Mouse (Mus musculus): ENCODE data around the gene Il10. TPM values are rescaled to one million over a fixed set of nuclear protein-coding genes. Genes with fewer than 3 reads are reported as not detected.

Il10 gene
- total RNA-seq (2021), result not detected

DNA sequence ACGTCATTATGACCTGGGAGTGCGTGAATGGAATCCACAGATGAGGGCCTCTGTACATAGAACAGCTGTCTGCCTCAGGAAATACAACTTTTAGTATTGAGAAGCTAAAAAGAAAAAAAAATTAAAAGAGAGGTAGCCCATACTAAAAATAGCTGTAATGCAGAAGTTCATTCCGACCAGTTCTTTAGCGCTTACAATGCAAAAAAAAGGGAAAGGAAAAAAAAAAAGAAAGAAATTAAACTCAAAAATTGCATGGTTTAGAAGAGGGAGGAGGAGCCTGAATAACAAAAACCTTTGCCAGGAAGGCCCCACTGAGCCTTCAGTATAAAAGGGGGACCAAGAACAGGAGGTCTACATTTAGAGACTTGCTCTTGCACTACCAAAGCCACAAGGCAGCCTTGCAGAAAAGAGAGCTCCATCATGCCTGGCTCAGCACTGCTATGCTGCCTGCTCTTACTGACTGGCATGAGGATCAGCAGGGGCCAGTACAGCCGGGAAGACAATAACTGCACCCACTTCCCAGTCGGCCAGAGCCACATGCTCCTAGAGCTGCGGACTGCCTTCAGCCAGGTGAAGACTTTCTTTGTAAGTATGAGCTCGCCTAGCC, at the start of gene Il10:
Gene Il10, plus strand, starts transcription at position 354 of the 607 bp plus-strand sequence.
- no peak for DNase-seq (ENCODE audit: extremely low spot score in 1 of 2, low spot score in 1 of 2)

DNA sequence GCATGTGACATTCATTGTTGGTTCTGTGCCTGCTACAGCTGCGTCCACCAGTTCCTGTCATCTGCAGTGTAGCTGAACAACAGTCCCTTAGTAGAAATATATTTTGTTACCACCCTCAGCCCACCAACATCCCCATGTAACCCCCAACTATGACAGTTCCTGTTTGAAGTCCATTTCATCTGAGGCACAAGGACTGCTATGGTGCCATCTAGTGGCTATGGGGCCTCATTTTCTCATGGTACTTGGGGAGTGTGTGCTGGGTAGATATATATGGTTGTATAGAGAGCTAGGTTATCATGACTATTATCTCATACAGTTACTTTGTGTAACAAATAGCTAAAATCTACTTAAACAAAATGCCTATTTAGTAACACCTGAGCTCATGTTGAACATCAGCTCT, 40.2 kb upstream of the Il10 start:
- peak in 1 of 2 experiments; percentile 49 for DNase-seq (ENCODE audit: extremely low spot score in 1 of 2, low spot score in 1 of 2)

DNA sequence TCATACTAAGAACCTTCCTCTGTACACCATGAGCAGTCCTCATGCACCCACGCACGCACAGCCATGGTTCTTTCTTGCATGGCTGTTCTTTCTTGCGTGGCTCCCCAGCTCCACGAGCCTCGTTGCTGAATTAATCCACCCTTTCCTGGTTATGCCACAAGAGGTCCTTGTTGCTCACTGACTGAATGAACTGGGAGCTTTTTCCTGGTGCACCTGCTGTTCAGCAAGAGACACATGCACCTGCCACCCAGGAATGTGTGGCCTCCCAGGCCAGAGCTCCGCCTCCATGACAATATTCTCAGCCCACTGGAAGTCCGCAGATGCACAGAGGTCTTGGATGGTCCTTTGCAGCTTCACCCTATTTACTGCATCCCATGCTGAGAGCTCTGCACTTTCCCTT, 35.2 kb upstream of the Il10 start:
- DNase-seq (ENCODE audit: extremely low spot score in 1 of 2, low spot score in 1 of 2), result no peak

DNA sequence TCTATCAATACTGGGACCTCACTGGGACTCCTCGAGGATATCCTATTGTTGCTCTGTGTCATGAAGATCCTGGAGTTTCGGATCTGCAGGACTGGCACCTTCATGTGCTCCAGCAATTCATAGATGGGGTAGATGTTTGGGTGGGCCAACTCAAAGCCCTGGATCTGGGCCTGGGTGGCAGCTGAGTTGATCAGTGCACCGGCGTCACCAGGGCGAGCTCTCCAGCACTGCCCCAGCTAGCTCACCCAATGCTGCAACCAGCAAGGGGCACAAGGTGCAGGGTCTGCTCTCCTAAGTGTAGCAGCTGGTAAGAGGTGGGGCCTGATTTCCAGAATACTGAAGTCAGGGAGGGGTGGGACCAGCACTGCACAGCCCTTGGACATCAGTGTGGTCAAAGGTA, 32.6 kb upstream of the Il10 start:
- DNase-seq (ENCODE audit: extremely low spot score in 1 of 2, low spot score in 1 of 2), result no peak

DNA sequence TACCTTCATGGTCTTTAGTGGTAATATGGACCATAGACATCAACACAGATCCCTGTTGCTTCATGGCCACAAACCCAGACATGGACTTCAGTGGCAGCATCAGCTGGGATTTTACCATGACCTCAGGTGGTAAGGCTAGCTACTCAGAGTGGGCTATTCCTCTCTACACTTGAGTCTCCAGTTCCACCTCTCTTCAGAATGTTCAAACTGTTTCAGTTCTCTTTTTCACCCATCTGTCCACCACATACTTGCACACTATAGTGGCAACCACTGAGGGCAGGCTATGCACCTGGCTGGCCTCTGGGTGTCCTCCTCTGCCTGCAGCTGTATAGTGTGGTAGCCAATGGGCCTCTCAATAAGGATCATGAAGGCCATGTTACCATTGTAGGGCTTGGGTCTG, 32.2 kb upstream of the Il10 start:
- DNase-seq (ENCODE audit: extremely low spot score in 1 of 2, low spot score in 1 of 2), result no peak

DNA sequence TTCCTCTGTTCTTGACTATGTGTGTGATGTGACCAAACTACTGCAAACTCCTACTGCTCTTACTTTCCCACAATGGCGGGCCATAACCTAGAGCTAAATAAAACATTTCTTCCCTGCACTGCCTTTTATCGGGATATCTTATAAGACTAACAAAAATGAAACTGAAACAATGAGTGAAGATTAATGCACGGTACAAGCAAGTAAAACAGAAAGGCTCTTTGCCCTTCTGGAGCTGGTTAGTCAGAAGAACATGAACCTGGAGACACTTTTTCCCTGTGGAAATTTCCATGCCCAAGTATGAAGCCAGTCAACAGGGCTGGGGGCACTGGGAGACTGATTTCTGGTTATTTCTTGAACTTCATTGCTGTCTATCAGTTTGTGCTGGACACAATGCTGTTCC, 30.3 kb upstream of the Il10 start:
- no peak for DNase-seq (ENCODE audit: extremely low spot score in 1 of 2, low spot score in 1 of 2)

DNA sequence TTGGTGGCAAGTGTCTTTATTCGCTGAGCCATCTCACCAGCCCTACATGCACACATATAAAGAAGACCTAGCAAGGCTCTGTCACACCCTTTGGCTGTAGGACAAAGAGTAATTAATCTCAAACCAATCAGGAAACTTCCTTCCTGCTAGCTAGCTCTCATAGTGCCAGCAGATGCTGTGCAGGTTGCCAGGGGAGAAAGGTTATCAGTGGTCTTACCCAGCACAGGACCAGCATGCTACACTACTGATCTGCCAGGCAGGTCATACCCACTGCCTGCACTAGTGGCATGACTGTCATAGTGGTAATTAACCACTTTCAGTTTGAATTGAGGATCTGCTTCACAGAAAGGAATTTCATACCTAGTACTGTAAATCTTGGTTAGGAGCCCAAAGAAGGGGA, 29.2 kb upstream of the Il10 start:
- DNase-seq (ENCODE audit: extremely low spot score in 1 of 2, low spot score in 1 of 2), result no peak

DNA sequence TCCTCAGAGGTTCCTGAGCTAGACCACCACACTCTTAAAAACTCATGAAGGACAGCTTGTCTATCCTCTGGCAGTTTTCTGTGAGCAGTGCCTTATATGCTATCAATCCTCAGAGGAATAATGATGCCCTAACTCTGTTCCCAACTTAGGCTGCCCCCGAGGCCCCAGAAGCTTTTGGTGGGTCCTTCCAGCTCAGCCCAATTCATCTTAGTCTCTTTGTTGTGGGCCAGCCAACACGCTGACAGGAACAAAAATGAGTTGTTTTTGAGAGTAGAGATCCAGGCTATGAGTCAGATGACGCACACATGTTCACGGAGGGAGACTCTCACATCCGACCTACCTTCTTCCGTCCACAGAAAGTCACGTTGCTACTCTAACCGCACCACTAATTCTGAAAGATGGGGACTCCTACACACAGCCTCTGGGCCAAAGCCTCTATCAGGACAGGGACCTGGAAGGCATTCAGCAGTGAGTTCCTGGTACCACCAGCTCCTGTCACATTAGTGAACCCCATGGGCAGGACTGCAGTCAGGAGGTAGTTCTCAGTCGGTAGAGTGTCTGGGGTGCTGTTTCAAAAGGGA, 26.0 kb upstream of the Il10 start:
- no peak for DNase-seq (ENCODE audit: extremely low spot score in 1 of 2, low spot score in 1 of 2)

DNA sequence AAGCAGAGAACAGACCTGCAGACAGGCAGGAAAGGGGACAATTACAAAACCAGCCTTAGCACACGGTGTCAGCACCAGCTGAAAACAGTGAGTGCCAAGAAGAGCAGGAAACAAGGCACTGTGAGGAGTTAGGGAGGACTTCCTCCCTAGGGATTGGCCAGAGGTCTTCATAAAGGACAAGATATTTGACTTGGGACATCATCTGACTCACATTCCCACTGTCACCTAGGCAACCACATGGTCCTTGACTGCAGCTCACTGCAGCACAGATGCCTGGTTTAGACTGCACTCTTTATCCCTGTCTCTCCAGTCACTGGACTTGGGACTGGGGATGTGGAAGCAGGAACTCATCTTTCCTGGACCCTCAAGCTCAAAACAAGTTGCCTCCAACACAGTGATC, 24.1 kb upstream of the Il10 start:
- no peak for DNase-seq (ENCODE audit: extremely low spot score in 1 of 2, low spot score in 1 of 2)

DNA sequence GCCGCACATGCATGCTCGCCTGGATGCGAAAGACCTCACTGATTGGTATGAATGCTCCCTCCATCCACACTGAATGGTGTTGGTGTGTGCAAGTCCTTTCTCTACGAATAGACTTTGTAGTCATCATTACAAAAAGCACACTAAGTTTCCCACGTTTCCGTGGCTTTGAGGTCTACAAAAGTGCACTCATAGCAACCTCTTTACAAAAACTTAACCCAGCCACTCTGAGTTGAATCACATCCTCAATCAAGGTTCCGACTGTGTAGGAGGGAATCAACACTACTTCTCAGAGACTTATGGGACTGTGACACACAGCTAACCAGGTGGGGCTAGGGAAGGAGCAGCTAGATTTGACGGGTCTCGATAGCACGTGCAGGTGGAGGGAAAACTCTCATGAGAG, 23.3 kb upstream of the Il10 start:
- DNase-seq (ENCODE audit: extremely low spot score in 1 of 2, low spot score in 1 of 2), result no peak

DNA sequence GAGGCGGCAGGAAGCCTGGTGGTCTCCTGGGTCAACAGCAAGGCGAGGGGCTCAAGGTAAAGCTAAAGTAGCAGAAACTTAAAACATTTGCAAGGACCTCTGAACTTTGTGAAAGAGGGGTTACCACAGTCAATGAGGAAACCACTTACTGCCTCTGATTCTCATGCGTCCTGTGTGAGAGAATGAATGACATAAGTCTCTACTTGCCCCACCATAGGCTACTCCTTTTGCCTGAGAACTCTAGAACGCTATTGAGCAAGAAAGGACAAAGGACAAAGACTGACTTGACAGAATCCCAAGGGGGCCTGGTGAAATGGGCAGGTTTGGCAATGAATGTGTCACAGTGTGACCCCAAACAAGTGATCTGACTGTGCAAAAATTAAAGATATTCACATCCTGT, 22.2 kb upstream of the Il10 start:
- DNase-seq (ENCODE audit: extremely low spot score in 1 of 2, low spot score in 1 of 2), result no peak

DNA sequence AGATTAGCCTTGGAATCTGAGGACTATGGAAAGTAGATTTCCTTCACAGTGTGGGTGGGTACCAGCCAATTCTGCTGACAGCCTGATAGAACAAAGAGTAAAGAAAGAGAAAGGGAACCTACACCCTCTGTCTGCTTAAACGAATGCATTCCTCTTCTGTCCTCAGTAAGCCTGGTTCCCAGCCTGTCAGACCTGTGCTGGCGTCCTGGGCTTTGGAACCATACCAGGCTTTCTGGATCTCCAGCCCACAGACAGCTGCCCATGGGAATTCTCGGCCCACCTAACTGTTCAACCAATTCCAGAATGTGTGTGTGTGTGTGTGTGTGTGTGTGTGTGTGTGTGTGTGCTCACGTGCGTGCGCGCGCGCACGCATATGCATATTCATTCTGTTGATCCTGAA, 21.3 kb upstream of the Il10 start:
- DNase-seq (ENCODE audit: extremely low spot score in 1 of 2, low spot score in 1 of 2), result no peak

DNA sequence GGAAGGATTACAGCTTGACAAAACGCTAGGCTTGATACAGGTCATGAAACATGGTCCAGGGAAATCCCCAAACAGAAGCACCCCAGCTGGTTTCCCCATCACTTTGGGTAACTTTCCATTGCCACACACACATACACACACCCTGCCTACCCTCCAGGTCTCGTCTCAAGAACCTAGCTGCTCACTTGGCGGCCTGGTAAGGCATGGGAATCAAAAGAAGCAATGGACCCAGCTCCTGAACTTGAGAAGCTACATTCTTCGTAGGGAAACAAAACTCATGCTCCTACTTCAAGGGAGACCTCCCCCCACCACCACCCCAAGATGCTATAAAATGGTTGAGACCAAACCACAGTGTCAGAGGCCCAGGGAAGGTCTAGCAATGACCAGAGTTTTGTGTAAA, 19.9 kb upstream of the Il10 start:
- DNase-seq (ENCODE audit: extremely low spot score in 1 of 2, low spot score in 1 of 2), result no peak

DNA sequence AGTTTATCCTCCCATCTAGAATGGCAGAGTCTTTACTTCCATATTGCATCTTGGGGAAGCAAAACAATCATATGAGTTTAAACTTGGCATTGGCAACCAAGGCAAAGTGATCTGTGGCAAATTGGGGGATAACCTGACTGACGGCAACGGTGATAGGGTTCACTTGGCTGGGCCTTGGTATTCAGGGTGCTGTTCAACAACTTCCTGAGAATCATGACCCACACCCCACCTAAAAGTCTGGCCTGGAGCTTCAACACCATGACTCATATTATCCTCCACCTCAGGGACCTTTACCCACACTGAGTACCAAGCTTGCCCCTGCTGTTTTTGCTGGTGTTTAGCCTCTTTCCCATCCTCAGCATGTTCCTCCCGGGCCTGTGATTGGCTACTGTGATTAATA, 19.3 kb upstream of the Il10 start:
- DNase-seq (ENCODE audit: extremely low spot score in 1 of 2, low spot score in 1 of 2), result no peak

DNA sequence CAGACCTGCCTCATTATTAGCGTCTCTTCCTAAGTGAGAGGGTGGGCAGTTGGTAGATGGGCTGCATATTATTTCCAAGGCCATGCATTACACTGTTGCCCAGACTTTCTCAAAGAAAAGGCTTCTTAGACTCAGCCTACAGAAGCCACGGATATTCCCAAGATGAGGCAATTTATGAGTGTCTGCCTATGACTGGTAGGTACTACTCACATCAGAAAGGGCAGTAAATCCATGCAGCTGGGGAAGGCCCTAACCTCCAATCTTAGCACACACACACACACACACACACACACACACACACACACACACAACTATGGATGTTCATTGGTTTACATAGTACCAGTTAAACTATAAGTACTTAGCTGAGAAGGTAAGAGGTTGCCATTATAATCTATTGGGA, 17.1 kb upstream of the Il10 start:
- DNase-seq (ENCODE audit: extremely low spot score in 1 of 2, low spot score in 1 of 2), result no peak

DNA sequence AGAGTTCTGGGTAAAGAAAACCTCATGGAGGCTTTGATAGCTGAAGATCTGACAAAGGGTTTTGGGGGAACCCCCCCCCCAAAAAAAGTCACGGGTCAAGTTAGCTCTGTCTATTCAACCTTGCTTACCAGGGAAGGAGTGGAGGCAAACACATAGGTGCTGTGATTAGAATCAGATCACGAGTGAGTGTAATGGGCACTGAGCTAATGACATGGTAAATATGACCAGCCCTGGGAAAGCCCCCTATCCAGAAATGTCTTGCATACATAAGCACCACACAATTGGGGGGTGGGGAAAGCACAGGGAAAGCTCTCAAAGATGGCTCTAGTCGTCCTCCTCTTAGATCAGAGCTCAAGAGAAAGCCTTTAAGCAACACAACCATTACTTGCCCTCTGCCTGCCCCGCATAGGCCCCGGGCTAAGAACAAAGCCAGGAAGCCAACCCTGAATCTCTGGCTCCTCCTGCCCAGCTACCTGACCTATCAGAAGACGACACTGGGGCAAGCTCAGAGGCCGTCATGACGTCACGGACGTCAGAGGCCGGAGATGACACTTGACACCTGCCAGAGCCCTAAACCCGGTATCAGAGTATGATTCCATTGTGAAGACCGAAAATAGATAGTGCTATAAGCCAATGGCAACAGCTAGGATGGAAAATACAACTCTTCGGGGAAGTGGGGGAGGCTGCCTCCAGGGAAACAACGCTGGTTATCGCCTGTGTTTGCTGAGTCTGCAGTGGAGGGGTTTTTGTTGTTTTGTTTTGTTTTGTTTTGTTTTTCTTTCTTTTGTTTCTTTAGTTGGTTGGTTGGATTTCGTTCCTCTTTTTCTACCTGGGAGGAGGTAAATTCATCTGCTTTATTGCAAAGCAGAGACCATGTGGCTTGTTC, 16.4 kb upstream of the Il10 start:
- DNase-seq (ENCODE audit: extremely low spot score in 1 of 2, low spot score in 1 of 2), result no peak

DNA sequence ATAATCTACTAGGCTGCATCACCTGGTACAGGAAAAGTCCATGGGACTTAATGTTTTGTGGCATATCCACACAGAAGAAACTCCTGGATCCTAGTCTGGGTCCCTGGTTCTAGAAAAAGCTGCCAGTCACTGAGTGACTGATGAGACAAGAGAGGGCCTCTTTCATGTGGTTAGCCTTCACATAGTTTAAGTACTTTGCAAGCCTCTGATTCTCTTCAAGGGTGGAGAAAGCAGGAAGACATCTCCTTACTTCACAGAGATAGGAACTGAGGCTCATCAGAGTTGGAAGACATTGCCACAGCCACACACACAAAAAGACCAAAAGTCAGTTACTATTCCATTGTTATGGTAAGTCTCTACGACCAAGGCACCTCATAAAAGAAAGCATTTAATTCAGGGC, 13.6 kb upstream of the Il10 start:
- no peak for DNase-seq (ENCODE audit: extremely low spot score in 1 of 2, low spot score in 1 of 2)

DNA sequence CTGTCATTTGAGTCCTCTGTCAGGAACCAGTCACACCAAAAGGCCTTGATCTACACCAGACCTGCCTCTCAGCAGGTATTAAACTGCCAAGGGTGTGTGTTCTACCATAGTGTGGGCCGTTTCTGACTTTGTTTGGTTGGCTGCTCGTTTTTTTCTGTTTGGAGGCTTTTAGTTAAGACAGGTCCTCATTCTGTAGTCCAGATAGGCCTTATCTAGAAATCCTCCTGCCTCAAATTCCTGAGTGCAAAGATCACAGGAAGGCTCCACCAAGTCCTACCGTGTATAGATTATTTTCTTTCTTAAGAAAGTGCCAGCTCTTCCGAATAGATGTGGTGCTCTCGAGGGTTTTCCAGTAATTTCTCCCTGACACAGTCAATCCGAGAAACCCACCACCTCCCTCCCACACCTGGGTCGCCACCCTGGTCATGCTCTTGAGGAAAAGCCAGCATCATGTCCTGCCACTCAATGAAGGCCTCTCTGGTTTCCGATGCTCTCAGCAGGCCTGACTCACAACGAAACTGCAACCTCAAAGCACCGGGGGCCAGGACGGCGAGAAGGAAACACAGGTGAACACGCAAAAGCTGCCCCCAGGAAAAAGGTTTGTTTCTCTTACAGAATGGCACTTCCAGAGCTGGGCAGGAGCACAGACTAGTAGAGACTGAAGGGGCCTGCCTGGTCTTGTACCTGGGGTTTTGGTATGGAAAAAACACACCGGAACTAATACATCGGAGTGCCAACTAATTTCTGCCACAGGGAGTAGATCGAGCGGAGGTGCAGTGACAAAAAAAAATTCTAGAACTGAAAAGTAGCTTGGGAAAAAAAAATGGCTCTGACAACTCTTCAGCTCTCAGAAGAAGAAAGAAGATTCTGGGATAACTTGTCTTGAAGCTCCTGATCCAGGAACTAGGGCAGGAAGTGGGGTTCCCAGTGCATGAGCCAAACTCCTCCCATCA, 9.2 kb upstream of the Il10 start:
- DNase-seq (ENCODE audit: extremely low spot score in 1 of 2, low spot score in 1 of 2), result no peak

DNA sequence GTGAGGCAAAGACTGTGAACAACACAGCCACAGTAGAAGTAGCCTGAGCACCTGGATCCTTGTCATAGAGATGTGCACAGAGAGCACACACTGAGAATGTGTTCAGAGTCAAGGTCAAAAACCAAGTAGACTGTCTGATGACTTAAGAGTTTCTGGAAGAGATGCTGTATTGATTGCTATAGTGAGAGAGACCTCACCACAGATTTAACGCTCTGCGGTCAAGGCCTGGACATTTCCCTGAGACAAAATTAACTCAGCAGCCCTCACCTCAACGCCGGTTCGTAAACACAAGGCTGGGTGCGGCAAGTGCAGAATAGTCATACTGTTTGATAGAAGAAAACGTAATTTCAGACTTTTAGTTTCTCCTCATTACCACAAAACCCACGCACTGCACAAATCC, 7.2 kb upstream of the Il10 start:
- no peak for DNase-seq (ENCODE audit: extremely low spot score in 1 of 2, low spot score in 1 of 2)

DNA sequence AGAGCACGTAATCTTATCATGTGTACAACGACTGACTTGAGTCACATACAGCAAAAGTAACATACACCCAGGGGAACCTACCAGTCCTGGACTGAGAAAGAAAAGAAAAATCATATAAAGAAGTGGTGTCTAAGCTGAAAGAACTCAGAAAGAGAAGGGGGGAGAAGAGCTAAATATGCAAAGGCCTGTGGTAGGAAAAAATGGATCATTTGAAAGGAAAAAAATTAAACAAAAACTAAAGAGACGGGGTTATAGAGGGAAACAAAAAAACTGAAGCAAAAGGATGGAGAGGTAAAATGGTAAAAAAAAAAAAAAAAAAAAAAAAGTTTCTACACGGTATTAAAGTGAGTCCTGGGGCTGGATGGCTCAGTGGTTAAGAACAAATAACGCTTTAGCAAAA, 5.7 kb upstream of the Il10 start:
- DNase-seq (ENCODE audit: extremely low spot score in 1 of 2, low spot score in 1 of 2), result no peak

DNA sequence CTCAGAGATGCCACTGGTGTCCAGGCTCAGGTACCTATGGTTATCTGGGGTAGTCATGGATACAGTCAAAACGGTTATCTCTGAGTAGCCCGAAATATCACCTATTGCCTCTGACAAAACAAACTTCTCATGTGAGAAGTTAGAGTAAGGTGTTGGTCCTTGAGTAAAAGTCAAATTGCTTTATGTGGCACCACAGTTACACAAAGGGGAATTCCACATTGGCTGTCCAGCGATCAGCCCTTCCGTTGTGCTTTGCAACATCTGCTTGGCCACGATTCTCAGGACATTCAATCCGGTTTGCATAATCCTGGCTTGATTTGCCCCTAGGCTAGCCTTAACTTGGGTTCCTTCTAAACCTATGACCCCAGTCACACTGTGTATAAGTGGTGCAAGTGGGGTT, 4.4 kb upstream of the Il10 start:
- no peak for DNase-seq (ENCODE audit: extremely low spot score in 1 of 2, low spot score in 1 of 2)

All from layer of hippocampus, postnatal 25 days (tissue).